Mouse (Mus musculus): ENCODE results near the gene Fmnl2. TPM values are rescaled to one million over a fixed set of nuclear protein-coding genes. Genes with fewer than 3 reads are reported as not detected.

Gene Fmnl2
- polyA plus RNA-seq, 1 experiment from 2014 or later: 11.8 TPM

GRCm38 (mm10) chr2:53106056-53106455 is 248.4 kb downstream of the Fmnl2 start:
- 80% methylated on average over 7 of the region's 7 CpGs for WGBS

GRCm38 (mm10) chr2:53106472-53106871 is 248.8 kb downstream of the Fmnl2 start:
- H3K4me2 ChIP-seq (replicated peaks): no peak overlapping the region
- no peak overlapping the region for H3K27ac ChIP-seq
- no peak overlapping the region for H3K4me3 ChIP-seq
- H3K27me3 ChIP-seq: no peaks in the 10 kb centered on the region
- H3K36me3 ChIP-seq: peaks cover 91% of the 10 kb centered on the region
- no peak for ATAC-seq (ENCODE audit: low FRiP score, low read depth)
- H3K9ac ChIP-seq: no peak overlapping the region
- H3K9me3 ChIP-seq: no peaks in the 10 kb centered on the region
- no peaks in the 10 kb centered on the region for H3K4me1 ChIP-seq
- WGBS: 93% methylated on average over 8 of the region's 8 CpGs

More at GRCm38 (mm10) chr2:53106056-53106455, 248.4 kb downstream of the Fmnl2 start:
- ATAC-seq (ENCODE audit: low FRiP score, low read depth): no peak
- Histone ChIP-seq H3K4me3 (no peak overlapping the region), H3K9me3 (no peaks in the 10 kb centered on the region), H3K4me1 (no peaks in the 10 kb centered on the region), H3K27ac (no peak overlapping the region), H3K4me2 (replicated peaks) (no peak overlapping the region), H3K36me3 (peaks cover 89% of the 10 kb centered on the region), H3K27me3 (no peaks in the 10 kb centered on the region), H3K9ac (no peak overlapping the region)

- no peak overlapping the region for H3K9ac ChIP-seq
- no peak for ATAC-seq (ENCODE audit: low FRiP score, low read depth)
- H3K4me2 ChIP-seq (replicated peaks): no peak overlapping the region
- H3K27ac ChIP-seq: no peak overlapping the region
- no peaks in the 10 kb centered on the region for H3K4me1 ChIP-seq
- H3K36me3 ChIP-seq: peaks cover 88% of the 10 kb centered on the region
- H3K4me3 ChIP-seq: no peak overlapping the region
- no peaks in the 10 kb centered on the region for H3K27me3 ChIP-seq
- H3K9me3 ChIP-seq: no peaks in the 10 kb centered on the region
- 87% methylated on average over 5 of the region's 5 CpGs for WGBS
These were observed 250.9 kb downstream of the Fmnl2 start for GRCm38 (mm10) chr2:53108547-53108946.

DNA sequence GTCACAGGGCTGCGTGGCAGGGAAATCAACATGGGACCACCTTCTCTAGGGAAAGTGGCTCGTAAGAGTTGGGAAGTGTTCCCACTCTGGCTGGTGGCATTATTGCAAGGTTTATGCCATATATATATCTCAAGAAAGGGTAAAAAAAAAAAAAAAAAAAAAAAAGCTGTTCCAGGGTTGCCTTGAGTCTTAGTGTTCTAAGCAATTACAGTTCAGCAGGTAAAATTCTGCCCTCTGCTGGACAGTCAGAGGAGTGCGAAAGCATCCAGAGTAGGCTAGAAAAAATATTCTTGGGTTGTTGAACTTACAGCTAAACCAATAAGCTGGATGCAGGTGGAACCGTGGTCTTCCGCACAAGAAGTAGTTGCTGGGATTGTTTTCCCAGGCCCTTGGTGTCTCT is 264.1 kb downstream of the Fmnl2 start:
- Histone ChIP-seq H3K4me3 (no peak overlapping the region), H3K36me3 (peaks cover 72% of the 10 kb centered on the region)
- 70% methylated on average over 5 of the region's 5 CpGs for WGBS

GRCm38 (mm10) chr2:53125998-53126397 is 268.3 kb downstream of the Fmnl2 start:
- no peak overlapping the region for H3K9ac ChIP-seq
- H3K4me1 ChIP-seq: no peaks in the 10 kb centered on the region
- ATAC-seq (ENCODE audit: low FRiP score, low read depth): no peak
- no peak overlapping the region for H3K4me3 ChIP-seq
- no peak overlapping the region for H3K4me2 ChIP-seq (replicated peaks)
- peaks cover 68% of the 10 kb centered on the region for H3K36me3 ChIP-seq
- no peak overlapping the region for H3K27ac ChIP-seq
- H3K27me3 ChIP-seq: no peaks in the 10 kb centered on the region
- WGBS: 95% methylated on average over 3 of the region's 3 CpGs
- H3K9me3 ChIP-seq: no peaks in the 10 kb centered on the region

More for the DNA sequence above, 264.1 kb downstream of the Fmnl2 start:
- Histone ChIP-seq H3K9me3 (no peaks in the 10 kb centered on the region), H3K4me2 (replicated peaks) (no peak overlapping the region), H3K27ac (no peak overlapping the region), H3K4me1 (no peaks in the 10 kb centered on the region), H3K27me3 (no peaks in the 10 kb centered on the region), H3K9ac (no peak overlapping the region)
- peak; percentile 28; the same call in 1 of the 2 replicates for ATAC-seq (ENCODE audit: low FRiP score, low read depth)

DNA sequence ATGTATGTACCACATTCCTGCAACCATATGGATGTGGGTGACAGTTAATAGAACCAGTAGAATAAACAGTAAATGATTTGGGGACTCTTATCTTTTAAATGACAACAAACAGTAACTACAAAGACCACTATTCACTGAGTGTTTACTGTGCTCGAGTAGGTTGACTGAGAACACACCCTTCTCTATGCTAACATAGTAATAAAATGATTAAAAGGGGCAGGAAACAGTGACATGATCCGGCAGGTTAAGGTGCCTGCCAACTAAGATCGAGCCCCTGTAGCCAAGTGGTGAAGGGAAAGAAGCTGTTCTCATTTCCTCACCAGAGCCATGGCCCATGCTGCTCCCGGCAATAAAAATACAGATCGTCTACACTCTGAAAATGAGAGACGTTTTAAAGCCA is 271.4 kb downstream of the Fmnl2 start:
- no peaks in the 10 kb centered on the region for H3K27me3 ChIP-seq
- H3K4me2 ChIP-seq (replicated peaks): no peak overlapping the region
- H3K9ac ChIP-seq: no peak overlapping the region
- 48% methylated on average over 6 of the region's 6 CpGs for WGBS
- no peaks in the 10 kb centered on the region for H3K4me1 ChIP-seq
- no peak overlapping the region for H3K4me3 ChIP-seq
- no peaks in the 10 kb centered on the region for H3K9me3 ChIP-seq
- H3K36me3 ChIP-seq: peaks cover 64% of the 10 kb centered on the region
- ATAC-seq (ENCODE audit: low FRiP score, low read depth): no peak
- no peak overlapping the region for H3K27ac ChIP-seq

GRCm38 (mm10) chr2:53131567-53131966 is 273.9 kb downstream of the Fmnl2 start:
- no peak for ATAC-seq (ENCODE audit: low FRiP score, low read depth)
- peaks cover 56% of the 10 kb centered on the region for H3K36me3 ChIP-seq
- no peaks in the 10 kb centered on the region for H3K4me1 ChIP-seq
- H3K9me3 ChIP-seq: no peaks in the 10 kb centered on the region
- H3K9ac ChIP-seq: no peak overlapping the region
- H3K27ac ChIP-seq: no peak overlapping the region
- 96% methylated on average over 9 of the region's 9 CpGs for WGBS
- H3K4me3 ChIP-seq: no peak overlapping the region
- H3K4me2 ChIP-seq (replicated peaks): no peak overlapping the region
- H3K27me3 ChIP-seq: no peaks in the 10 kb centered on the region

DNA sequence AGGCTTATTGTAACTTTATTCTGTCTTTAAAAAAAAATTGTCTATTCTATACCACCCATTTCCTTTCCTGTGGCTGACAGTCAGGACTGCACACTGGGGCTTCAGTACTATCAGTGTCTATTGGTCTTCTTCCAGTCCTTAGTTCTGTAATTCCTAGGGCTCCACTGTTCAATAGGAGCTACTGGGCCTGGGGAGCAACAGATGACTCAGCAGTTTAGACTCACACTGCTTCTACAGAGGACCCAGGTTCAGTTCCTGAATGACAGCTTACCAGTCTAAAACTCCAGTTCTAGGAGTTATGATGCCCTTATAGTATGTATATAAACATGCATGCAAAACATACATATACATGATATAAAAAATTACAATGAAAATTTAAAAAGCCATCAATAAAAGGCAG is 289.2 kb downstream of the Fmnl2 start:
- Histone ChIP-seq H3K4me3 (no peak overlapping the region), H3K36me3 (peaks cover 50% of the 10 kb centered on the region), H3K27ac (no peak overlapping the region), H3K9me3 (no peaks in the 10 kb centered on the region), H3K4me2 (replicated peaks) (no peak overlapping the region), H3K27me3 (no peaks in the 10 kb centered on the region), H3K4me1 (no peaks in the 10 kb centered on the region), H3K9ac (no peak overlapping the region)
- ATAC-seq (ENCODE audit: low FRiP score, low read depth): no peak

DNA sequence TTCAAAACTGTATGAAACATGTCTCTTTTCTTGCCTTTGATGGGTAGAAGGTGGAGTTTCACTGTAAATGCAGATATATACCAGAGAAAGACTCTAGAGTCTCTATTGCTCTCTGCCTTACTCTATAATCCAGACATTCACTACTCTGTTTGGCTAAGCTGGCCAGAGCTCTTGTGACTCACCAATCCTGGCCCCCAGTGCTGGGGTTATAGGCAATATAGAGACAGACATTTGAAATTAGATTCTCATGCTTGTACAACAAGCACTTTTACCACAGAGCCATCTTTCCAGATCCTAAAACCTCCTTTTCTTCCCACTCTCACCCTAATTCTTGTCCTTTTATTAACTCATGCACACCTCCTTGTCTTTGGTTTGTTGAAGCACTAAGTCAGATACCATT is 316.3 kb downstream of the Fmnl2 start:
- H3K4me2 ChIP-seq (replicated peaks): no peak overlapping the region
- H3K4me3 ChIP-seq: no peak overlapping the region
- H3K36me3 ChIP-seq: peaks cover 35% of the 10 kb centered on the region
- no peak overlapping the region for H3K9ac ChIP-seq
- ATAC-seq (ENCODE audit: low FRiP score, low read depth): no peak
- H3K27ac ChIP-seq: no peak overlapping the region
- H3K9me3 ChIP-seq: no peaks in the 10 kb centered on the region
- H3K4me1 ChIP-seq: no peaks in the 10 kb centered on the region
- H3K27me3 ChIP-seq: no peaks in the 10 kb centered on the region

- Histone ChIP-seq H3K4me3 (no peak overlapping the region), H3K27me3 (no peaks in the 10 kb centered on the region), H3K27ac (no peak overlapping the region), H3K4me1 (0 out of 2 replicates have a peak, but pooled peaks cover 4% of the 10 kb centered on the region), H3K36me3 (peaks cover 23% of the 10 kb centered on the region), H3K9ac (no peak overlapping the region), H3K4me2 (replicated peaks) (no peak overlapping the region), H3K9me3 (no peaks in the 10 kb centered on the region)
- WGBS: 88% methylated on average over 3 of the region's 3 CpGs
- ATAC-seq (ENCODE audit: low FRiP score, low read depth): no peak
These were observed 321.3 kb downstream of the Fmnl2 start for GRCm38 (mm10) chr2:53178966-53179365.

GRCm38 (mm10) chr2:53179876-53180275 is 322.2 kb downstream of the Fmnl2 start:
- ATAC-seq (ENCODE audit: low FRiP score, low read depth): no peak

More at GRCm38 (mm10) chr2:53179876-53180275, 322.2 kb downstream of the Fmnl2 start:
- Histone ChIP-seq H3K36me3 (peaks cover 17% of the 10 kb centered on the region), H3K4me1 (0 out of 2 replicates have a peak, but pooled peaks cover 4% of the 10 kb centered on the region), H3K27me3 (no peaks in the 10 kb centered on the region), H3K9ac (no peak overlapping the region), H3K4me2 (replicated peaks) (no peak overlapping the region), H3K9me3 (no peaks in the 10 kb centered on the region), H3K4me3 (no peak overlapping the region), H3K27ac (no peak overlapping the region)

All from limb, embryonic 13.5 days (tissue).